Mouse (Mus musculus): ENCODE results near the gene Cdrt4. TPM values are rescaled to one million over a fixed set of nuclear protein-coding genes. Genes with fewer than 3 reads are reported as not detected.

The Cdrt4 gene
- not detected in 2 replicates for polyA plus RNA-seq (2021; fragmentation: Nextera tagmentation)
- long read RNA-seq, experiment 1, result 0 reads
- long read RNA-seq, experiment 2, result 0 reads

GRCm38 (mm10) chr11:62951012-62951411 lies at the start of gene Cdrt4:
Cdrt4 (plus strand) TSS chr11:62951193.

Other genes starting within 250 kb of the Cdrt4 start
- gene Zfp287, start 219.3 kb upstream of the Cdrt4 start, polyA plus RNA-seq (2021; fragmentation: Nextera tagmentation), result 4.4 and 4.5 TPM in 2 replicates
- gene Gm10428, start 198.1 kb upstream of the Cdrt4 start, polyA plus RNA-seq (2021; fragmentation: Nextera tagmentation), result not detected in 2 replicates
- gene Zfp286, start 161.7 kb upstream of the Cdrt4 start, polyA plus RNA-seq (2021; fragmentation: Nextera tagmentation), result 11.4 and 17.0 TPM in 2 replicates
- gene Trim16, start 131.0 kb upstream of the Cdrt4 start, polyA plus RNA-seq (2021; fragmentation: Nextera tagmentation), result 0.64 and 0.79 TPM in 2 replicates
- gene Fbxw10, start 104.1 kb upstream of the Cdrt4 start, polyA plus RNA-seq (2021; fragmentation: Nextera tagmentation), result 0.17 and 0.18 TPM in 2 replicates
- 50.1 and 52.4 TPM in 2 replicates for gene Tvp23b, start 71.7 kb upstream of the Cdrt4 start, polyA plus RNA-seq (2021; fragmentation: Nextera tagmentation)
- gene Tekt3, start 110.5 kb downstream of the Cdrt4 start, polyA plus RNA-seq (2021; fragmentation: Nextera tagmentation), result not detected in 2 replicates
- gene Pmp22, start 177.8 kb downstream of the Cdrt4 start, polyA plus RNA-seq (2021; fragmentation: Nextera tagmentation), result 55.1 and 55.4 TPM in 2 replicates